Mouse (Mus musculus): ENCODE measurements around the gene Abcc4. TPM values are rescaled to one million over a fixed set of nuclear protein-coding genes. Genes with fewer than 3 reads are reported as not detected.

Abcc4 gene
- polyA plus RNA-seq, 1 experiment: 4.5 TPM

GRCm38 (mm10) chr14:118435676-118436330 lies 270.2 kb downstream of the Abcc4 start:
- Histone ChIP-seq H3K4me3 (replicated peaks; ENCODE audit: insufficient read depth, low read depth, low read length) (no peak overlapping the region), H3K4me1 (ENCODE audit: control insufficient read depth, insufficient read depth, low read length) (no peaks in the 10 kb centered on the region), H3K27me3 (ENCODE audit: control insufficient read depth, insufficient read depth, low read length) (peaks cover 3% of the 10 kb centered on the region; the same call in 1 of the 2 replicates), H3K27ac (ENCODE audit: insufficient read depth, low read length) (no peak overlapping the region)
- no peak for DNase-seq
- WGBS: 24% methylated on average over 12 of the region's 12 CpGs
- TF ChIP-seq POLR2A (IDR thresholded peaks at IDR 0.05; ENCODE audit: borderline replicate concordance, insufficient read depth, low read length): no peak
- TF ChIP-seq CTCF (IDR thresholded peaks at IDR 0.05; ENCODE audit: borderline replicate concordance, insufficient read depth, low read depth, low read length): no peak

- Histone ChIP-seq H3K27ac (ENCODE audit: insufficient read depth, low read length) (no peak overlapping the region), H3K27me3 (ENCODE audit: control insufficient read depth, insufficient read depth, low read length) (peaks cover 3% of the 10 kb centered on the region; the same call in 1 of the 2 replicates), H3K4me1 (ENCODE audit: control insufficient read depth, insufficient read depth, low read length) (no peaks in the 10 kb centered on the region), H3K4me3 (replicated peaks; ENCODE audit: insufficient read depth, low read depth, low read length) (no peak overlapping the region)
- 80% methylated on average over 4 of the region's 4 CpGs for WGBS
- no peak for DNase-seq
- TF ChIP-seq POLR2A (IDR thresholded peaks at IDR 0.05; ENCODE audit: borderline replicate concordance, insufficient read depth, low read length): no peak
- no peak for TF ChIP-seq CTCF (IDR thresholded peaks at IDR 0.05; ENCODE audit: borderline replicate concordance, insufficient read depth, low read depth, low read length)
These were observed 271.2 kb downstream of the Abcc4 start for GRCm38 (mm10) chr14:118434842-118435241.

GRCm38 (mm10) chr14:118433848-118434247 lies 272.2 kb downstream of the Abcc4 start:
- Histone ChIP-seq H3K4me3 (replicated peaks; ENCODE audit: insufficient read depth, low read depth, low read length) (no peak overlapping the region), H3K27me3 (ENCODE audit: control insufficient read depth, insufficient read depth, low read length) (peaks cover 3% of the 10 kb centered on the region; the same call in 1 of the 2 replicates), H3K4me1 (ENCODE audit: control insufficient read depth, insufficient read depth, low read length) (no peaks in the 10 kb centered on the region), H3K27ac (ENCODE audit: insufficient read depth, low read length) (no peak overlapping the region)
- WGBS: 50% methylated on average over 6 of the region's 6 CpGs
- no peak for TF ChIP-seq POLR2A (IDR thresholded peaks at IDR 0.05; ENCODE audit: borderline replicate concordance, insufficient read depth, low read length)
- no peak for TF ChIP-seq CTCF (IDR thresholded peaks at IDR 0.05; ENCODE audit: borderline replicate concordance, insufficient read depth, low read depth, low read length)
- no peak for DNase-seq

Other genes starting within 250 kb of the Abcc4 start
- 21.2 and 24.5 TPM in 2 replicates for gene Cldn10, start 81.7 kb upstream of the Abcc4 start, polyA plus RNA-seq (2012; rRNA removed)
- 68.4 and 75.3 TPM in 2 replicates for gene Dzip1, start 219.2 kb upstream of the Abcc4 start, polyA plus RNA-seq (2012; rRNA removed)
- 25.9 and 26.0 TPM in 2 replicates for gene Dnajc3, start 231.8 kb upstream of the Abcc4 start, polyA plus RNA-seq (2012; rRNA removed)

Data from cerebellum, adult 2 months (tissue).